Mouse (Mus musculus) small intestine, adult 2 months (tissue): ENCODE measurements around the gene Trmu. TPM values are rescaled to one million over a fixed set of nuclear protein-coding genes. Genes with fewer than 3 reads are reported as not detected.

Source experiments
- H3K27ac ChIP-seq: fragments of 200-500 bp; 2 replicates; pipeline ENCODE4 v1.5.1; 2012; ENCODE audit warnings: low read depth, low read length, control low read depth, inconsistent platforms; ENCODE audit not compliant: insufficient read depth
- H3K27me3 ChIP-seq: fragments of 200-500 bp; 2 replicates; pipeline ENCODE4 v1.6.1; 2012; ENCODE audit warnings: mild to moderate bottlenecking, moderate library complexity, low read length, inconsistent platforms; ENCODE audit not compliant: control insufficient read depth, insufficient read depth
- H3K36me3 ChIP-seq: fragments of 200-500 bp; 2 replicates; pipeline ENCODE4 v1.6.1; 2012; ENCODE audit warnings: mild to moderate bottlenecking, low read length, control low read depth, inconsistent platforms; ENCODE audit not compliant: control insufficient read depth, insufficient read depth
- H3K4me1 ChIP-seq: fragments of 200-500 bp; 2 replicates; pipeline ENCODE4 v1.6.1; 2012; ENCODE audit warnings: low read length, inconsistent platforms, mixed read lengths; ENCODE audit not compliant: control insufficient read depth, insufficient read depth, insufficient read length
- H3K4me3 ChIP-seq: fragments of 200-500 bp; 2 replicates; pipeline ENCODE4 v1.5.1; 2012; ENCODE audit warnings: low read depth, mild to moderate bottlenecking, control low read depth, inconsistent platforms, low read length, moderate library complexity
- CTCF ChIP-seq: fragments of 200-500 bp; IDR thresholded peaks from 2 replicates; pipeline ENCODE4 v1.5.1; 2012; ENCODE audit warnings: low read depth, mild to moderate bottlenecking, control low read depth, inconsistent platforms, low read length, moderate library complexity, mixed read lengths; ENCODE audit not compliant: insufficient replicate concordance, insufficient read length; ENCODE audit errors: extremely low read depth
- POLR2A ChIP-seq: fragments of 200-500 bp; IDR thresholded peaks from 2 replicates; pipeline ENCODE4 v1.6.1; 2012; ENCODE audit warnings: low read depth, mild to moderate bottlenecking, control low read depth, inconsistent platforms, low read length, moderate library complexity
- WGBS: fragments of 180-500 bp; shearing (Covaris S2); methylation state at CpG from one replicate; pipeline ENCODE4 v1.1.7; 2018; 5-methylcytosine and 5-hydroxymethylcytosine counted together
- polyA plus RNA-seq: library from polyadenylated mRNA; depleted of rRNA; stranded (reverse); fragments of >200 nt; gene quantifications from 2 replicates; pipeline ENCODE4 v1.2.3, GENCODE M21; 2012; rRNA removed

Trmu gene
- polyA plus RNA-seq: 10.1 and 16.0 TPM in 2 replicates

- Histone ChIP-seq H3K4me3 (peak within 1 kb of the TSS; percentile 86), H3K27me3 (no peaks in the 10 kb centered on the region), H3K36me3 (peaks cover 6% of the 10 kb centered on the region; the same call in 1 of the 2 replicates), H3K27ac (peak within 1 kb of the TSS; percentile 59), H3K4me1 (peaks cover 5% of the 10 kb centered on the region; the same call in 1 of the 2 replicates)
- under 1% methylated on average over 49 of the region's 50 CpGs for WGBS
- peak; percentile 55; the same call in 1 of the 2 replicates for TF ChIP-seq POLR2A
- TF ChIP-seq CTCF: peak; percentile 55; the same call in 1 of the 2 replicates
Observed at GRCm38 (mm10) chr15:85878848-85879497, at the start of gene Trmu. Gene Trmu, plus strand, starts transcription at chr15:85879312.

DNA sequence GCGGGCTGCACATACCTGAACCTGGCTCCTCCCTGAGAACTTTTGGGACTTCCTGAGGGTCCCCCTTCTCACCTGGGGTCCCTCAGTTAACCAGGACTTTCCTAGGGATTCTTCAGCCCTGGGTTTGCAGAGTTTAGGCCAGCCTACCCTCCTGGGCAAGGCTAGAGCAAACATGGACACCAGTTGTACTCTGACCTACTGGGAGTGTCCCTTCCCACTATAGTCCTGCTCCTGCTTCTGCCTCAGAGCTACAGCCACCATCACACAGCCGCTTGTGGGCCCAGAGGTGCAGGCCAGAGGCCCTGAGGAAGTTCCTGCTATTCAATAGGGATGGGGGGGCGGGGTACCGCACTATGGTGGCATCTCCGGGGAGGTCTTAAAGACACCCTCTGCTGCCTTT lies 49.6 kb upstream of the Trmu start:
- WGBS: 58% methylated on average over 5 of the region's 5 CpGs
- Histone ChIP-seq H3K4me3 (no peak overlapping the region), H3K27ac (no peak overlapping the region), H3K36me3 (no peaks in the 10 kb centered on the region), H3K4me1 (peaks cover 11% of the 10 kb centered on the region; the same call in 1 of the 2 replicates), H3K27me3 (no peaks in the 10 kb centered on the region)
- TF ChIP-seq CTCF: no peak
- TF ChIP-seq POLR2A: no peak

DNA sequence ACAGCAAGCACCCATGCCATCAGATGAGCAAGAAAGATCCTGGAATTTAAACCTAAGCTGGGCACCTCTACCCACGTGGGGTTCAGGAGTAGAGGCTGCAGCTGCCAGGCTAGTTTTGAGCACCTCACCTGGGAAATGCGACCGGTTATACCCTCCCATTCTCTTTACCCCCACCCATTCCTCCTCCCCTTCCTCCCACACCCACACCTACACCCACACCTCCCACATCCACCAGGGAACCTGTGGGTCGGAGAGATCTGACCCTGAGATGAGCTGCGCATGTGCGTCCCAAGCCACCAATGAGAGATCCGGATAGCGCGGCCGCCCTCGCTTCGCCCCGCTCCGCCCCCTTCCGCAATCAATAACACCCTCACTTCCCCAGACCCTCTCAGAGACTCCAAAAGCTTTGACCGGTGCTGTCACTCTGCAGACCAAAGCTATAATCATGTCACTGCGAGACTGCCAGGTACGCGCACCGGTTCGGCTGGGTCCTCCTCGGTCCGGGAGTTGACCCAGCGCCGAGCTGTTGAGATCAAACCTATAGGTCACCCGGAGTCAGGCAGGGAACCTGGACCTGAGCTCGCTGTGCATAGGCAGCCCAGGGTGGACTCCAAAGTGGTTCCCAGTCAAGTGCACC lies 47.0 kb upstream of the Trmu start, which contains the start of gene Ttc38:
Ttc38 (plus strand) TSS at position 353 of the 637 bp plus-strand sequence.
- peak; percentile 72 for TF ChIP-seq POLR2A
- no peak; the same call in 1 of the 2 replicates for TF ChIP-seq CTCF

DNA sequence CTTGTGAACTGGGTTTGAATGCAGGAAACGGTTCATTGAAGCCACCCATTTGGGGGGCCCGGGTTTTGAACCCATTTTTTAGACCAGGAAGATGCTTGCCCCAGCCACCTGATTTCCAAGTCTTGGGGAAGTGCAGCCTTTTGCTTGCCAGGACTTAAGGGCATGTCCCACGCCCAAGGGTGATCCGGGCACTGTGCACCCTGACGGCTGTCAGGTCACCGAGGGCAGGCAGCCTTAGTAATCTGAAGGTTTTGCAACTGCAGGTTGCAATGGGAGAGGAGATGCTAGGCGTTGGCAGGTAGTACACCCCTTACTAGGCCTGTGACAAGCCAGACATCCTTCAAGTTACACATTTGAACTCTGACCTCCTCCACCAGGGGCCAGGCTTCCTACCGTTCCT lies 46.5 kb upstream of the Trmu start:
- no peaks in the 10 kb centered on the region for H3K27me3 ChIP-seq
- TF ChIP-seq CTCF (no peak), POLR2A (no peak)
- peak overlapping the region; percentile 73 for H3K27ac ChIP-seq
- peaks cover 11% of the 10 kb centered on the region; the same call in 1 of the 2 replicates for H3K4me1 ChIP-seq
- 0 out of 2 replicates have a peak, but pooled peaks cover 3% of the 10 kb centered on the region for H3K36me3 ChIP-seq
- WGBS: 18% methylated on average over 8 of the region's 8 CpGs
- peak overlapping the region; percentile 94 for H3K4me3 ChIP-seq

More for the DNA sequence above, 47.0 kb upstream of the Trmu start, which contains the start of gene Ttc38:
- 1% methylated on average over 27 of the region's 27 CpGs for WGBS
- H3K36me3 ChIP-seq: 0 out of 2 replicates have a peak, but pooled peaks cover 3% of the 10 kb centered on the region
- H3K27ac ChIP-seq: peak within 1 kb of the TSS; percentile 73
- peaks cover 11% of the 10 kb centered on the region; the same call in 1 of the 2 replicates for H3K4me1 ChIP-seq
- H3K27me3 ChIP-seq: no peaks in the 10 kb centered on the region
- peak within 1 kb of the TSS; percentile 94 for H3K4me3 ChIP-seq

GRCm38 (mm10) chr15:85835335-85835734 lies 43.8 kb upstream of the Trmu start:
- 57% methylated on average over 3 of the region's 3 CpGs for WGBS
- no peaks in the 10 kb centered on the region for H3K27me3 ChIP-seq
- H3K4me1 ChIP-seq: peaks cover 6% of the 10 kb centered on the region; the same call in 1 of the 2 replicates
- 0 out of 2 replicates have a peak, but pooled peaks cover 3% of the 10 kb centered on the region for H3K36me3 ChIP-seq
- H3K27ac ChIP-seq: no peak overlapping the region
- TF ChIP-seq CTCF (peak; percentile 38; the same call in 1 of the 2 replicates), POLR2A (no peak)
- no peak overlapping the region for H3K4me3 ChIP-seq

DNA sequence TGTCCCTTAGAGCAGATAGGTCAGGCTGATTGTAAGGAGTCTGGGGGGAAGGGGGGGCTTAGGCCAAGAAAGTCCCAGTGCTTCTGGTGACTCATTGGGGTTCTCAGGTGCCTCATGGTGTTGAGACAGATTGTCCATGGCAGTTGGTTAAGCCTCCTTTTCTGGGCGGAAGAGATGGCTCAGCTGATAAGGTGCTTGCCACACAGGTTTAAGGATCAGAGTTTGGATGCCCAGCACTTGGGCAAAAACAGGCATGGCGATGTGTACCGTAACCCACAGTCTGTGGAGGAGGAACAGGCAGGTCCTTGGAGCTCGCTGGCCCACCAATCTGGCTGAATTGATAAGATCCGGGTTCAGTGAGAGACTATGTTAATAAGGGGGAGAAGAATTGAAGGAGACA lies 42.2 kb upstream of the Trmu start:
- peaks cover 4% of the 10 kb centered on the region; the same call in 1 of the 2 replicates for H3K4me1 ChIP-seq
- 85% methylated on average over 5 of the region's 5 CpGs for WGBS

More for the DNA sequence above, 42.2 kb upstream of the Trmu start:
- no peak for TF ChIP-seq POLR2A
- TF ChIP-seq CTCF: no peak
- Histone ChIP-seq H3K27me3 (no peaks in the 10 kb centered on the region), H3K27ac (no peak overlapping the region), H3K36me3 (0 out of 2 replicates have a peak, but pooled peaks cover 5% of the 10 kb centered on the region), H3K4me3 (no peak overlapping the region)
